Mouse (Mus musculus) G1E (cell line): ENCODE data around the gene Enox1. TPM values are rescaled to one million over a fixed set of nuclear protein-coding genes. Genes with fewer than 3 reads are reported as not detected.

ENCODE experiments used
- ATAC-seq: 2 replicates; pipeline ENCODE4 v1.8.0; 2016; ENCODE audit warnings: mild to moderate bottlenecking; ENCODE audit not compliant: insufficient number of reproducible peaks, poor library complexity, low FRiP score, severe bottlenecking; ENCODE audit errors: extremely low read depth
- DNase-seq: peaks from one replicate; pipeline ENCODE4 v3.0.0; 2012; ENCODE audit warnings: low spot score
- H3K27me3 ChIP-seq: 2 replicates; pipeline ENCODE4 v1.6.1; 2012; ENCODE audit warnings: mild to moderate bottlenecking, low read length, inconsistent platforms; ENCODE audit not compliant: insufficient read depth
- H3K36me3 ChIP-seq: replicated peaks from 2 replicates; pipeline ENCODE3; 2012; ENCODE audit warnings: mild to moderate bottlenecking, inconsistent platforms
- H3K4me1 ChIP-seq: 2 replicates; pipeline ENCODE4 v1.6.1; 2012; ENCODE audit warnings: low read depth, low read length, inconsistent platforms, mixed read lengths; ENCODE audit not compliant: insufficient read depth
- H3K4me3 ChIP-seq: 2 replicates; pipeline ENCODE4 v1.5.1; 2012; ENCODE audit warnings: low read depth, mild to moderate bottlenecking, inconsistent platforms, low read length, moderate library complexity, mixed read lengths
- H3K9me3 ChIP-seq: replicated peaks from 2 replicates; pipeline ENCODE4 v1.6.1; 2012; ENCODE audit warnings: inconsistent platforms
- CTCF ChIP-seq: IDR thresholded peaks from 2 replicates; pipeline ENCODE4 v1.5.1; 2012; ENCODE audit warnings: low read depth, low read length, inconsistent platforms, mixed read lengths
- GATA1 ChIP-seq: IDR thresholded peaks from 2 replicates; pipeline ENCODE4 v1.6.1; 2012; ENCODE audit warnings: borderline replicate concordance, low read length, inconsistent platforms, mixed read lengths
- GATA2 ChIP-seq: IDR thresholded peaks from 2 replicates; pipeline ENCODE4 v1.6.1; 2012; ENCODE audit warnings: low read depth, low read length, inconsistent platforms, borderline replicate concordance
- POLR2AphosphoS5 ChIP-seq: IDR thresholded peaks from 2 replicates; pipeline ENCODE4 v1.6.1; 2012; ENCODE audit warnings: low read depth, low read length, inconsistent platforms; ENCODE audit not compliant: insufficient replicate concordance
- TAL1 ChIP-seq: conservative IDR thresholded peaks from 2 replicates; pipeline ENCODE4 v1.6.1; 2012; ENCODE audit warnings: low read depth, low read length, inconsistent platforms, mixed read lengths
- polyA plus RNA-seq: library from polyadenylated mRNA; stranded (reverse); fragments of >175 nt; gene quantifications from 2 replicates; pipeline ENCODE4 v1.2.3, GENCODE M21; 2012
- total RNA-seq, 2 experiments: library from RNA; stranded (forward) in 1 of 2; stranded (reverse) in 1 of 2; fragments of 200-1000 nt in 1 of 2; fragments of >200 nt in 1 of 2; fragmentation: Nextera tagmentation in 1 of 2; gene quantifications; 2 replicates each; pipeline ENCODE4 v1.2.3; 2014 to 2017

The Enox1 gene
- total and polyA plus RNA-seq, 3 experiments: 0.05 TPM; not detected in 2

GRCm38 (mm10) chr14:77416358-77416757 is 259.8 kb downstream of the Enox1 start:
- no peak for ATAC-seq
- Histone ChIP-seq H3K4me3 (no peak overlapping the region), H3K36me3 (no peaks in the 10 kb centered on the region), H3K9me3 (peaks cover 45% of the 10 kb centered on the region), H3K27me3 (no peaks in the 10 kb centered on the region), H3K4me1 (no peaks in the 10 kb centered on the region)
- TF ChIP-seq CTCF: no peak
- no peak for TF ChIP-seq GATA2
- no peak for TF ChIP-seq POLR2AphosphoS5
- TF ChIP-seq TAL1: no peak
- no peak for DNase-seq

GRCm38 (mm10) chr14:77421031-77421430 is 264.5 kb downstream of the Enox1 start:
- H3K4me1 ChIP-seq: no peaks in the 10 kb centered on the region
- TF ChIP-seq CTCF: no peak
- no peak for TF ChIP-seq POLR2AphosphoS5
- no peak for TF ChIP-seq GATA2
- TF ChIP-seq TAL1: no peak
- no peak for TF ChIP-seq GATA1
- ATAC-seq (no peak), DNase-seq (no peak)
- H3K4me3 ChIP-seq: no peak overlapping the region
- peaks cover 37% of the 10 kb centered on the region for H3K9me3 ChIP-seq
- H3K36me3 ChIP-seq: no peaks in the 10 kb centered on the region
- H3K27me3 ChIP-seq: no peaks in the 10 kb centered on the region

DNA sequence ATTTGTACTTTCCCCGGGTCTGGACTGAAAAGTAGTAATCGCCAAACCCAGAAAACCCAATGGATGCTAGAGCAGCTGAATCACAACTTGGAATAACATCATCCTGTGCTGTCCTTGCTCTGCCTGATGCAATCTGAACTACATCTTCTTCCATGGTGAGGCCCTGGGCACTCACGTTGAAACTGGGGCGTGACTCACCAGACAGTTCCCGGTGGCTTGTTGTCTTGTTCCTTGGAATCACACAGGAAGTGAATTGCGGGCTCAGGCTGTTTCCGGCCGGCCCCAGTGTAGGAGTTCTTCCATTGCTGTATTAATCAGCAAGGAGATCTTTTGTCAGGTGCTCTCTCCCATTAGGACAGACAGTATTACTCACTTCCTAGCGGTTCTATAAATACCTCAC is 266.6 kb downstream of the Enox1 start:
- ATAC-seq (no peak), DNase-seq (no peak)
- Histone ChIP-seq H3K36me3 (no peaks in the 10 kb centered on the region), H3K4me3 (no peak overlapping the region), H3K27me3 (no peaks in the 10 kb centered on the region), H3K4me1 (no peaks in the 10 kb centered on the region), H3K9me3 (peaks cover 29% of the 10 kb centered on the region)
- no peak for TF ChIP-seq CTCF

DNA sequence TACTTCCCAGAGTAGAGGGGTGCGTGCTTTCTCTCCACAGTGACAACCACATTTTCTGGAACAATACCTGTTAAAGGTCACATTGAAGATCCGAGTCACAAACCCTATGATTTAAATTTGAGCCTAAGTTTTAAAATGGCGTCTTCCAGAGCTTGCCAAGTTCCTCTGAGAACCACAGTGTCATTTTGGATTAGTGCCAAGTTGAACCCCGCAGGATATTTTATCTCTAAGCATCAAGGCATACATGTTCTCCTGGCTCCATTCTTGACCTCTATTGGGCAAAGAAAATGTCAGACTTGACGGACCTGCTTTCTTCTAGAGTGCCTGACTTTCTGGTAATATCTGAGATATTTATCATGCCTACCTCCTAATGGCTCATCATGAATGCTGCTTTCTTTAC is 282.9 kb downstream of the Enox1 start:
- H3K27me3 ChIP-seq: no peaks in the 10 kb centered on the region
- DNase-seq (no peak), ATAC-seq (no peak)
- H3K36me3 ChIP-seq: no peaks in the 10 kb centered on the region
- no peaks in the 10 kb centered on the region for H3K4me1 ChIP-seq
- TF ChIP-seq GATA1: no peak
- no peak for TF ChIP-seq TAL1
- TF ChIP-seq CTCF: no peak
- no peak for TF ChIP-seq GATA2
- TF ChIP-seq POLR2AphosphoS5: no peak
- peaks cover 22% of the 10 kb centered on the region for H3K9me3 ChIP-seq
- H3K4me3 ChIP-seq: no peak overlapping the region

- Histone ChIP-seq H3K27me3 (no peaks in the 10 kb centered on the region), H3K4me3 (no peak overlapping the region), H3K4me1 (no peaks in the 10 kb centered on the region), H3K9me3 (peaks cover 26% of the 10 kb centered on the region), H3K36me3 (no peaks in the 10 kb centered on the region)
- TF ChIP-seq GATA2 (no peak), TAL1 (no peak), GATA1 (no peak), CTCF (no peak), POLR2AphosphoS5 (no peak)
- ATAC-seq (no peak), DNase-seq (no peak)
Measured at GRCm38 (mm10) chr14:77440805-77441204, 284.2 kb downstream of the Enox1 start.

DNA sequence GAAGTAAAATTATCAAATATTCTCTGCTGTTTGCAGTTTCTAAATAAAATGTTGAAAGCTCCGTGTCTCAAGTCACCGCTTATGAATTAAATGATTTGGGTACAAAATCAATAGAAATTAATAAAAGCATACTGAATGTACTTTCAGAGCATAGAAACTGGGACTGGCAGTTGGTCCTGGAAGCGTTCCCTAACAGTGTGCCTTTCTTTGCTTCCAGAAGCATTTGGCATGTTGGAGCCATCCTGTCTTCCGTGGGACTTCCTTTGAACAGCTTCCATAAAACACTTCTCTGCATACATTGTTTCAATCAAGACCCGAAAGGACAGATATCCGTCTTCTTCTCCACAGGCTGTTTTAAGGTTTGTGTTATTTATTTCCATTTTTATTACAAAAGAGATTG is 285.0 kb downstream of the Enox1 start:
- H3K27me3 ChIP-seq: no peaks in the 10 kb centered on the region
- ATAC-seq (no peak), DNase-seq (no peak)
- no peak overlapping the region for H3K4me3 ChIP-seq
- no peaks in the 10 kb centered on the region for H3K36me3 ChIP-seq
- no peaks in the 10 kb centered on the region for H3K4me1 ChIP-seq
- peaks cover 23% of the 10 kb centered on the region for H3K9me3 ChIP-seq
- TF ChIP-seq GATA1 (no peak), POLR2AphosphoS5 (no peak), GATA2 (no peak), CTCF (no peak), TAL1 (no peak)

GRCm38 (mm10) chr14:77448001-77448400 is 291.4 kb downstream of the Enox1 start:
- Histone ChIP-seq H3K9me3 (peaks cover 43% of the 10 kb centered on the region), H3K36me3 (no peaks in the 10 kb centered on the region), H3K4me3 (no peak overlapping the region), H3K27me3 (no peaks in the 10 kb centered on the region), H3K4me1 (no peaks in the 10 kb centered on the region)
- TF ChIP-seq CTCF: no peak
- TF ChIP-seq GATA2: no peak
- TF ChIP-seq GATA1: no peak
- no peak for TF ChIP-seq TAL1
- TF ChIP-seq POLR2AphosphoS5: no peak
- no peak for DNase-seq
- no peak for ATAC-seq
